Mouse (Mus musculus) neural tube, embryonic 13.5 days (tissue): ENCODE measurements around the gene Dnajb5. TPM values are rescaled to one million over a fixed set of nuclear protein-coding genes. Genes with fewer than 3 reads are reported as not detected.

ENCODE experiments used
- ATAC-seq: fragments of 200-750 bp; cut with Nextera tagmentation; 2 replicates; pipeline ENCODE4 v1.8.0; 2017; ENCODE audit warnings: low read depth, mild to moderate bottlenecking, moderate TSS enrichment, moderate library complexity
- H3K27ac ChIP-seq: fragments of 300-500 bp; sonication (generic); replicated peaks from 2 replicates; pipeline ENCODE4 v1.5.1; 2015; ENCODE audit warnings: moderate library complexity, mild to moderate bottlenecking, inconsistent platforms
- H3K27me3 ChIP-seq: fragments of 300-500 bp; sonication (generic); 2 replicates; pipeline ENCODE4 v1.6.1; 2015; ENCODE audit warnings: mild to moderate bottlenecking, inconsistent platforms
- H3K36me3 ChIP-seq: fragments of 300-500 bp; sonication (generic); 2 replicates; pipeline ENCODE4 v1.6.1; 2015; ENCODE audit warnings: mild to moderate bottlenecking, inconsistent platforms
- H3K4me1 ChIP-seq: fragments of 300-500 bp; sonication (generic); replicated peaks from 2 replicates; pipeline ENCODE4 v1.6.1; 2015; ENCODE audit warnings: inconsistent platforms
- H3K4me2 ChIP-seq: fragments of 300-500 bp; sonication (generic); 2 replicates; pipeline ENCODE4 v1.6.1; 2015; ENCODE audit warnings: inconsistent platforms, mild to moderate bottlenecking, moderate library complexity
- H3K4me3 ChIP-seq: fragments of 300-500 bp; sonication (generic); 2 replicates; pipeline ENCODE4 v1.5.1; 2015; ENCODE audit warnings: mild to moderate bottlenecking, inconsistent platforms
- H3K9ac ChIP-seq: fragments of 300-500 bp; sonication (generic); 2 replicates; pipeline ENCODE4 v1.6.1; 2015; ENCODE audit warnings: moderate library complexity, mild to moderate bottlenecking, inconsistent platforms
- H3K9me3 ChIP-seq: fragments of 300-500 bp; sonication (generic); 2 replicates; pipeline ENCODE4 v1.6.1; 2016; ENCODE audit warnings: inconsistent platforms
- WGBS: fragments of 180-500 bp; shearing (Covaris S2); methylation state at CpG from one replicate; pipeline ENCODE4 v1.1.7; 2015; 5-methylcytosine and 5-hydroxymethylcytosine counted together
- polyA plus RNA-seq: library from polyadenylated mRNA; unstranded; fragments of >200 nt; fragmentation: Nextera tagmentation; extraction: Ambion mirVana; gene quantifications from 2 replicates; pipeline ENCODE4 v1.2.1, GENCODE M21; 2015

The Dnajb5 gene
- polyA plus RNA-seq: 50.1 and 50.5 TPM in 2 replicates

DNA sequence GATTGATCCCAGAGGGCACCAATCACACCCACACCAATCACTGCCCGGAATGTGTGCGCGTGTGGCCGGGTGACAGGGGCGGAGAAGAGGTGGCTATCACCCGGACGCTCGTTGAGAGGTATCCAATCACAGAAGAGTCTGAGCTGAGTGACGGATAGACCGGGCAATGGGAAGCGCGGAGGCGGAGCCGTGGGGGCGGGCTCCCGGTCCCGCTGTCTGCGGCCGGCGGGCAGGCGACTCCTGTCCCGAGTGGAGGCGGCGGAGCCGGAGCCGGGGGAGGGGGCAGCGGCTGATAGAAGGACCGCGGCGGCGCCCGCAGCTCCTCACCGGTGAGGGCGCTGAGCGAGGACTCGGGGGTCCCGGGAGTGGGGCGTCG is at the start of gene Dnajb5:
Dnajb5 (plus strand) TSS at position 139 of the 376 bp plus-strand sequence.
- H3K27ac ChIP-seq: peak within 1 kb of the TSS; percentile 97
- no peaks in the 10 kb centered on the region for H3K27me3 ChIP-seq
- under 1% methylated on average over 36 of the region's 39 CpGs for WGBS
- peaks cover 10% of the 10 kb centered on the region; the same call in 1 of the 2 replicates for H3K36me3 ChIP-seq
- ATAC-seq: peak; percentile 92
- H3K4me3 ChIP-seq: peak within 1 kb of the TSS; percentile 76
- peak within 1 kb of the TSS; percentile 98 for H3K9ac ChIP-seq
- H3K9me3 ChIP-seq: no peaks in the 10 kb centered on the region
- peak within 1 kb of the TSS; percentile 93 for H3K4me2 ChIP-seq
- peaks cover 82% of the 10 kb centered on the region for H3K4me1 ChIP-seq

DNA sequence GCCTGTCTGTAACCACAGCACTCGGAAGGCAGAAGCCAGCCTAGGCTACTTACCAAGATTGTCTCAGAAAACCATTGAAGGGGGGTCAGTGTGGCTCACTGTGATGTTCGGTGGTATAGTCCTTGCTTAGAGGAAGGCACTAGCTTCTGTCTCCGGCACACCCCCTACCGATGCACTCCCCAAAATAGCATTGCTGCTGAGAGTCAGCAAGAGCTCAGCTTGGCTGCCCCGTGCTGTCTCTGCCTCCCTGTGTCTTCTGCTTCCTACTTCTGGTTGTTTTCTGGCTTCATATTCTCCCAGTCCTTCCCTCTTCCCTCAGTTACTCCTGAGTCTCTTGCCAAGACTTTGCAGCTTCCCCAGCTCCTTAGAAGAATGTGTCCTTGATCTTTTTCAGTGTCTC is 48.7 kb upstream of the Dnajb5 start:
- no peak for ATAC-seq
- H3K4me2 ChIP-seq: no peak overlapping the region
- no peaks in the 10 kb centered on the region for H3K4me1 ChIP-seq
- H3K36me3 ChIP-seq: no peaks in the 10 kb centered on the region
- 69% methylated on average over 5 of the region's 5 CpGs for WGBS
- H3K9ac ChIP-seq: no peak overlapping the region
- no peaks in the 10 kb centered on the region for H3K9me3 ChIP-seq
- no peaks in the 10 kb centered on the region for H3K27me3 ChIP-seq
- H3K27ac ChIP-seq: no peak overlapping the region
- no peak overlapping the region for H3K4me3 ChIP-seq

DNA sequence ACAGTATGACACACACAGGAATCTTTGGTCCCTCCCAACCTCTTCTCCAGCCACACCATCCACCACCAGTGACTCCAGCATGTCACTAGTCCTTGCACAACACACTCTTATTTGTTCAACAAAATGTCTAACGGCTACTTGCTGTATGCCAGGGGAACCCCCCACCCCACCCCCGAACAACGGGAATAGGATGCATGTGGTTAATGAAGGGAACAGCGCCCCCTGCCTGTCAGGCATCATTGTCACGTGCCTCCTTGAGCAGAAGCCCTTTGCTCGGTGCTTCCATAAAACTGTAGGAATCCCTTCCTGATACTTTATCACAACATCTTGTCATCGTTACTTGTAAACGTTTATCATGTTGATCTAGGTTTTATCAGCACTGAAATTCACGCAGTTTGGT is 47.4 kb upstream of the Dnajb5 start:
- Histone ChIP-seq H3K27me3 (no peaks in the 10 kb centered on the region), H3K36me3 (no peaks in the 10 kb centered on the region), H3K9me3 (no peaks in the 10 kb centered on the region), H3K4me3 (no peak overlapping the region), H3K27ac (no peak overlapping the region), H3K4me1 (no peaks in the 10 kb centered on the region), H3K9ac (no peak overlapping the region), H3K4me2 (no peak overlapping the region)
- ATAC-seq: no peak
- 65% methylated on average over 9 of the region's 9 CpGs for WGBS

DNA sequence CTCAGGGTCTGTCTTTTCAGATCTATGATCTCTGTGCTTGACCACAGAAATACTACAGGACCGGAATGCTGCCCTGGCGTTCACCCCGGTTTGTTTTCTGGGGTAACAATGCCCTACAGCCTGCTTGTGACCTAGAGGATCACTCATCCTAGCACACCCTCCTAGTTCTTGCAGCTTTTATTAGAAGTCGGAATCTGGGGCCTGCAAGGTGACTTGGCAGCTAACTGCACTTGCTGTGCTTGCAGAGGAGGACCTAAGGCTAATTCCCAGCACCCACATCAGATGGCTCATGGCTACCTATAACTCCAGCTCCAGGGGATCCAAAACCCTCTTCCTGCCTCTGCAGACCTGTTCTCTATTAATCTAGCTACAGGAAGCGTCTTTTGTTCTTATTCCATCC is 46.9 kb upstream of the Dnajb5 start:
- no peak overlapping the region for H3K4me2 ChIP-seq
- no peaks in the 10 kb centered on the region for H3K4me1 ChIP-seq
- no peaks in the 10 kb centered on the region for H3K27me3 ChIP-seq
- no peak overlapping the region for H3K4me3 ChIP-seq
- no peak overlapping the region for H3K9ac ChIP-seq
- no peak for ATAC-seq
- no peak overlapping the region for H3K27ac ChIP-seq
- no peaks in the 10 kb centered on the region for H3K36me3 ChIP-seq
- 88% methylated on average over 5 of the region's 5 CpGs for WGBS
- H3K9me3 ChIP-seq: no peaks in the 10 kb centered on the region

DNA sequence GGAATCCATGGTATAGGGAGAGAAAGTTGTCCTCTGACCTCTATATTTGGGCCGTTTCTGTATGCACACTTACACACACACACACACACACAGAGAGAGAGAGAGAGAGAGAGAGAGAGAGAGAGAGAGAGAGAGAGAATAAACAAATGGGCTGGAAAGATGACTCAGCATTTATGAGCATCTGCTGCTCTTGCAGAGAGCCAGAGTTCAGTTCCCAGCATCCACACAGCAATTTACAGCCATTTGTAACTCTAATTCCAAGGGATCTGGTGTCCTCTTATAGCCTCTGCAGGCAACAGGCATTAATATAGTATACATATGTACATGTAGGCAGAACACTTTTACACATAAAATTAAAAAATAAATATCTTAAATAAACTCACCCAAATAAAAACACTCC is 45.7 kb upstream of the Dnajb5 start:
- Histone ChIP-seq H3K4me3 (no peak overlapping the region), H3K27me3 (no peaks in the 10 kb centered on the region), H3K27ac (no peak overlapping the region), H3K36me3 (no peaks in the 10 kb centered on the region), H3K9me3 (no peaks in the 10 kb centered on the region), H3K9ac (no peak overlapping the region), H3K4me2 (no peak overlapping the region), H3K4me1 (no peaks in the 10 kb centered on the region)
- ATAC-seq: no peak
- WGBS: 62% methylated on average over 1 of the region's 1 CpGs

DNA sequence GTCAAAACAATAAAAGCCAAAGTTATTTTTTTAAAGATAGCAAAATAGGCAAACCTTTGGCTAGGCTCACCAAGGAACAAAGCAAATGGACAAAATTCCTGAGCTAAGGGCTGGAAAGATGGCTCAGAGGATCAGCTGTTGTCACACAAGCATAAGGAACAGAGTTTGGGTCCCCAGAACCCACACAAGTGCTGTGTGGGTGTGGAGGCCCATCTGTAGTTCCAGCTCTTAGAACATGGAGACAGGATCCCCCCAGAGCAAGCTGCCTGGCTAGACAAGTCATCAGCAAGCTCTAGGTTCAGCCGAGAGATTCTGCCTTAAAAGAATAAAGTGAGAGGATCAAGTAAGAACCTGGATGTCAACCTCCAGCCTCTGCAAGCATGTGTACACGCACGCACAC is 45.1 kb upstream of the Dnajb5 start:
- H3K27me3 ChIP-seq: no peaks in the 10 kb centered on the region
- no peak overlapping the region for H3K4me3 ChIP-seq
- no peak overlapping the region for H3K4me2 ChIP-seq
- H3K27ac ChIP-seq: no peak overlapping the region
- no peak for ATAC-seq
- H3K36me3 ChIP-seq: no peaks in the 10 kb centered on the region
- no peak overlapping the region for H3K9ac ChIP-seq
- WGBS: 89% methylated on average over 3 of the region's 3 CpGs
- H3K9me3 ChIP-seq: no peaks in the 10 kb centered on the region
- H3K4me1 ChIP-seq: no peaks in the 10 kb centered on the region

DNA sequence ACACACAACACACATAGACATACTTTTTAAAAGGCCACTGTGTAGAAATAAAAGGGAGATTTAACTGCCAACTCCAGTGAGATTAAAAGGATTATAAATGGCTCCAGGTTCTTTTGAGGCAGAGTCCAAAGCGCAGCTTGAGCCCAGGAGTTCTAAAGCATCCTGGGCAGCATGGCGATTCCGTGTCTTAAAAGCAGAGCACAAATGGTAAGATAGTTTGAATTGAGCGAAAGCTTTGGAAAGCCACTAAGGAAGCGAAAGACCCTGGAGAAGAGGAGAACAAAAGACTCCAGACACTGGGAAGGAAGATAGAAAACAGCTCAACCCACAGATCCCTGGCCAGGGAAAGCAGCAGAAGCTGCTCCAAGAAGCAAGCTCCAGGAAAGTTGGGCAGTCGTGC is 44.6 kb upstream of the Dnajb5 start:
- H3K27ac ChIP-seq: no peak overlapping the region

DNA sequence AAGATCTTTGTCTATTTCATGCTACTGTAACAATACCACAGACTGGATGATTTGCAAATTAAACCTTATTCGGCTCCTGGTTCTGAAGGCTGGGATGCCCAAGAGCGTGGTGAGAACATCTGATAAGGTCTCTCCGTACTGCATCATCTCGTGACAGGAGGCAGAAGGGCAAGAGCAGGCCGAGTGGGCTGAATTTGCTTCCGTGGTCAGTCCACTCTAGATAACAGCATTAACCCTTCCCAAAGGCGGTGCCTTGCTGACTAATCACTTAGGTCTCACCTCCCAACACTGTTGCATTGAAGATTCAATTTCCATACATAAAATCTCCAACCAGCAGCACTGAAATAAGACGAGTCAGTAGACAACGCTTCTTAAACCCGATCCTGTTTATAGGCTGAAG is 36.2 kb upstream of the Dnajb5 start:
- no peak for ATAC-seq
- Histone ChIP-seq H3K27me3 (peaks cover 41% of the 10 kb centered on the region), H3K4me3 (no peak overlapping the region), H3K9ac (no peak overlapping the region), H3K4me2 (no peak overlapping the region), H3K4me1 (peaks cover 20% of the 10 kb centered on the region; the same call in 1 of the 2 replicates), H3K36me3 (no peaks in the 10 kb centered on the region), H3K9me3 (no peaks in the 10 kb centered on the region), H3K27ac (no peak overlapping the region)
- WGBS: 49% methylated on average over 10 of the region's 10 CpGs

More for the DNA sequence above, 44.6 kb upstream of the Dnajb5 start:
- no peak for ATAC-seq
- no peaks in the 10 kb centered on the region for H3K36me3 ChIP-seq
- H3K9me3 ChIP-seq: no peaks in the 10 kb centered on the region
- H3K9ac ChIP-seq: no peak overlapping the region
- H3K4me2 ChIP-seq: no peak overlapping the region
- 73% methylated on average over 6 of the region's 6 CpGs for WGBS
- no peak overlapping the region for H3K4me3 ChIP-seq
- H3K27me3 ChIP-seq: no peaks in the 10 kb centered on the region
- H3K4me1 ChIP-seq: no peaks in the 10 kb centered on the region

DNA sequence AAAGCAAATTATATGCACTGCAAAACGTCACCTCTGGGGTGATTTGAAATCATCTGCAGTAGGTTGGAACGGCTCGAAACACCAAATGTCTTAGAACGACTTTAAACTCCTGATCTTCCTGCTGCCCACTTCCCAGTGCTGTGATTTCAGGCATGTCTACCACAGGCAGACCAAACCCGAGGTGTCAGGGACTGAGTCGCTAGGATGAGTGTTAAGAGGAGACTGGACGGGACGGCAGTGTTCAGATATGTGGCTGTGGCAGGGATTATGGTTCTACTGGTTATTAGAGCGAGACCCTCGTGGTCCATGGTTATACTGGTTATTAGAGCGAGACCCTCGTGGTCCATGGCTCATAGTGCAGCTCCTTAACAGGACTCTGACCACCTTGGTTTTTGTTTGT is 34.3 kb upstream of the Dnajb5 start:
- Histone ChIP-seq H3K4me3 (no peak overlapping the region), H3K27me3 (peaks cover 48% of the 10 kb centered on the region), H3K9ac (no peak overlapping the region), H3K27ac (no peak overlapping the region), H3K4me2 (no peak overlapping the region), H3K36me3 (no peaks in the 10 kb centered on the region), H3K4me1 (peaks cover 22% of the 10 kb centered on the region; the same call in 1 of the 2 replicates), H3K9me3 (no peaks in the 10 kb centered on the region)
- ATAC-seq: no peak
- WGBS: 87% methylated on average over 12 of the region's 12 CpGs

DNA sequence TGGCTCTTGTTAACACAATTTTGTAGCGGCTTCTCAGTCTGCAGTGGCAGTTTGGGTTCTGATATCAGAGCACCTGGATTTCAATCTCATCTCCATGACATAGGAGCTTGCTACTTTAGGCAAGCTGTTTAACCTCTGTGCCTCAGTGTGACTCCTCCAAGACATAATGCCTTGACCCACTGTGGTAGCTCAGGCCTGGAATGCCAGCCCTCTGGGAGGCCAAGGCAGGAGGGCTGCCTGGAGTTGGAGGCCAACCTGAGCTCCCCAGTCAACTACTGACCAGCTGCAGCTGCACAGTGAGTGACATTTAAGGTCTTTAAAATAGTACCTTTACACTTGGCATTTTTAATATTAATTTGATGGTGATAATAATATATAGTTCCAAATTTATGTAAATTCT is 33.6 kb upstream of the Dnajb5 start:
- no peaks in the 10 kb centered on the region for H3K9me3 ChIP-seq
- no peaks in the 10 kb centered on the region for H3K36me3 ChIP-seq
- 78% methylated on average over 1 of the region's 1 CpGs for WGBS
- H3K4me2 ChIP-seq: peak overlapping the region; percentile 73
- H3K4me3 ChIP-seq: no peak overlapping the region
- no peak overlapping the region for H3K27ac ChIP-seq
- ATAC-seq: no peak
- H3K27me3 ChIP-seq: peaks cover 51% of the 10 kb centered on the region
- peaks cover 27% of the 10 kb centered on the region; the same call in 1 of the 2 replicates for H3K4me1 ChIP-seq
- H3K9ac ChIP-seq: no peak overlapping the region

DNA sequence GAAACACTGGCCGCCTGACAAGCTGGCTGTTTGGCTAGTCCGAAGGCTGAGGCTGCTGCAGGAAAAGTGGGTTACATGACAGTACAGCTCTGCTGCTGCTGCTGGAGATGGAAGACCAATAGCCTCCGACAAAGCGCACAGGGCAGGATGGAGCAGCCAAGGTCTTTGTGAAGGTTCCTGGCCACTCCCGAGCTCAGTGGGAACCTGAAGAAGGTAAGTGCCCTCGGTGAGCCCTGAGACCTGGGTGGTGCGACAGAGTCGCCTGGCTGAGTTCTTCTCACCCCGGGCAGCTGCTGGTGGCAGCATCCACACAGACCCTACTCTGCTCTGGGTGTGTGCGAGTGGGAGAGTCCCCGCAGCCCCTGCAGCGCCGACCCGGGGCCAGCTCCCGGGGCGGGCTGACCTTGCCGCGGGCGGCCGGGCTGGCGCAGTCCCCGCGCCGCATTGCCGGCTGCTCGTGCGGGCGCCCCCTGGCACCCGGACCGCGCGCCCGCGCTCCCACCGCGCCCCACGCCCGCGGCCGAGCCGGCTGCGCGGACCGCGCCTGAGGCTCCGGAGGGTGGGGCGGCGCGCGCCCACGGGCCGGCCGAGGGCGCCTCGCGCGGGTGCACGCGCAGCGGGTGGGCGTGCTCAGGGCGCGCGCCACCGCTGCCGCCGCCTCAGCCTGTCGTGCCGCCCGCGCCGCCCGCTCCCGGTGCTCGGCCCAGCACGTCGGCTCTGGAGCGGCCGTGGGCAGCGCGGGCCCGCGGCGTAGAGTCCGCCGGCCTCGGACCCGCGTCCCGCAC is 32.8 kb upstream of the Dnajb5 start, which contains the start of gene Phf24:
Phf24 (plus strand) TSS at position 44 of the 785 bp plus-strand sequence.
- WGBS: under 1% methylated on average over 62 of the region's 90 CpGs
- Histone ChIP-seq H3K27ac (peak within 1 kb of the TSS; percentile 70), H3K9me3 (no peaks in the 10 kb centered on the region)

DNA sequence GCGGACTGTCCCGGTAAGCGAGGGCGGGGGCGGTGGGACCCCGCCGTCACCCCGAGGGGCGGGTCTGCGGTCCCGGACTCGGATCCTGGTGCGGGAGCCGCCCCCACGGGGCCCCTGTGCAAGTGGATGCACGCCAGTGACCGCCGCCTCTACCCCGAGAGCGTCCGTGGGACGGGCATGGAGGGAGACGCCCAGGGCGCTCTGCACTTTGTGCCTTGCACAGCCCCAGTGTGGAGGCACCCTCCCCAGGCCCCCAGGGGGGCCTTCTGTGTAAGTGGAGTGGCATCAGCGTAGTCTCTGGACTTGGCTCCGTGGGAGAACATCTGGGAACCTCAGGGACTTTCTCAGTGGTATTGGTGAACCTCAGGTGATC is 32.2 kb upstream of the Dnajb5 start:
- H3K27me3 ChIP-seq: peaks cover 51% of the 10 kb centered on the region
- H3K27ac ChIP-seq: 0 out of 2 replicates have a peak overlapping the region, but pooled peaks have one; percentile 19
- no peaks in the 10 kb centered on the region for H3K9me3 ChIP-seq
- H3K9ac ChIP-seq: peak overlapping the region; percentile 79
- 5% methylated on average over 25 of the region's 26 CpGs for WGBS
- peak; percentile 47 for ATAC-seq
- H3K4me1 ChIP-seq: peaks cover 38% of the 10 kb centered on the region
- H3K36me3 ChIP-seq: no peaks in the 10 kb centered on the region
- H3K4me3 ChIP-seq: peak overlapping the region; percentile 63
- H3K4me2 ChIP-seq: peak overlapping the region; percentile 73

More for the DNA sequence above, 32.8 kb upstream of the Dnajb5 start, which contains the start of gene Phf24:
- H3K4me1 ChIP-seq: peaks cover 35% of the 10 kb centered on the region
- peaks cover 51% of the 10 kb centered on the region for H3K27me3 ChIP-seq
- peak within 1 kb of the TSS; percentile 79 for H3K9ac ChIP-seq
- peak within 1 kb of the TSS; percentile 63 for H3K4me3 ChIP-seq
- peak; percentile 87 for ATAC-seq
- no peaks in the 10 kb centered on the region for H3K36me3 ChIP-seq
- peak within 1 kb of the TSS; percentile 73 for H3K4me2 ChIP-seq
